Comparison of ENCODE assay signal across 8 mouse cellular contexts in genomic region chr11:11808820-11809403, GRCm38 (mm10). TPM values are rescaled to one million over a fixed set of nuclear protein-coding genes. Genes with fewer than 3 reads are reported as not detected.
DNase-seq lines count a peak whose midpoint lies in the region; ATAC-seq and TF ChIP-seq lines count a peak whose summit lies in the region.

Gene Fignl1 (minus strand): TSS chr11:11808962.

- DNase-seq in ES-E14 (ENCODE audit: low read depth, low spot score): peak; percentile 92
- DNase-seq in cerebellum, adult 11 months: peak; percentile 97
- DNase-seq in forebrain, embryonic 14.5 days (ENCODE audit: low spot score): peak; percentile 98
- peak; percentile 98 to 99 for DNase-seq in heart, postnatal 14 days
- peak; percentile 92 for DNase-seq in layer of hippocampus, adult 11-12 months (ENCODE audit: low spot score)
- DNase-seq in liver, postnatal 0 days: peak; percentile 99
- DNase-seq in telencephalon, adult 2 months (ENCODE audit: low read depth, low spot score): peak; percentile 71

- H3K9me3 ChIP-seq in ES-E14 (ENCODE audit: control insufficient read depth, insufficient read depth, low read depth, low read length): no peaks in the 10 kb centered on the region
- H3K9me3 ChIP-seq in forebrain, embryonic 14.5 days (replicated peaks; ENCODE audit: control insufficient read depth, low read length): no peaks in the 10 kb centered on the region
- H3K9me3 ChIP-seq in liver, postnatal 0 days (ENCODE audit: low read length): no peaks in the 10 kb centered on the region
- no peaks in the 10 kb centered on the region for H3K9me3 ChIP-seq in neural tube, embryonic 13.5 days

- peak; percentile 38 for TF ChIP-seq CTCF in liver, postnatal 0 days (IDR thresholded peaks at IDR 0.05; ENCODE audit: low read depth)

- WGBS in forebrain, embryonic 14.5 days: under 1% methylated on average over 53 of the region's 53 CpGs
- under 1% methylated on average over 53 of the region's 53 CpGs for WGBS in liver, postnatal 0 days (ENCODE audit: insufficient replicate concordance)
- WGBS in neural tube, embryonic 13.5 days: under 1% methylated on average over 53 of the region's 53 CpGs

- peak within 1 kb of the TSS; percentile 99 for H3K9ac ChIP-seq in ES-E14 (ENCODE audit: insufficient read depth, low read depth, low read length, poor library complexity, severe bottlenecking)
- H3K9ac ChIP-seq in forebrain, embryonic 14.5 days (ENCODE audit: low read length): peak within 1 kb of the TSS; percentile 83
- peak within 1 kb of the TSS; percentile 90 for H3K9ac ChIP-seq in liver, postnatal 0 days (replicated peaks)
- peak within 1 kb of the TSS; percentile 82 for H3K9ac ChIP-seq in neural tube, embryonic 13.5 days

- peak; percentile 95 for ATAC-seq in forebrain, embryonic 14.5 days
- peak; percentile 98 for ATAC-seq in liver, postnatal 0 days
- ATAC-seq in neural tube, embryonic 13.5 days (ENCODE audit: low read depth): peak; percentile 97

- H3K4me2 ChIP-seq in forebrain, embryonic 14.5 days (ENCODE audit: low read length): peak within 1 kb of the TSS; percentile 74
- peak within 1 kb of the TSS; percentile 89 for H3K4me2 ChIP-seq in liver, postnatal 0 days (ENCODE audit: low read depth, low read length)
- H3K4me2 ChIP-seq in neural tube, embryonic 13.5 days: peak within 1 kb of the TSS; percentile 70

- in situ Hi-C loops in ES-E14 (cut with MboI; ENCODE audit: low sequenced_read_pairs in 2 of 2, unreplicated experiment in 2 of 2): no loop called here

- H3K27me3 ChIP-seq in forebrain, embryonic 14.5 days (replicated peaks; ENCODE audit: control insufficient read depth, insufficient read depth, low read length): no peaks in the 10 kb centered on the region
- no peaks in the 10 kb centered on the region for H3K27me3 ChIP-seq in liver, postnatal 0 days (ENCODE audit: insufficient read depth, low read length)
- H3K27me3 ChIP-seq in neural tube, embryonic 13.5 days: no peaks in the 10 kb centered on the region

- no peak; the same call in 1 of the 2 replicates for TF ChIP-seq EP300 in liver, postnatal 0 days (IDR thresholded peaks at IDR 0.05; ENCODE audit: low read depth)

- peaks cover 9% of the 10 kb centered on the region for H3K36me3 ChIP-seq in ES-E14 (ENCODE audit: control insufficient read depth, insufficient read depth, low read length, poor library complexity, severe bottlenecking)
- 0 out of 2 replicates have a peak, but pooled peaks cover 2% of the 10 kb centered on the region for H3K36me3 ChIP-seq in forebrain, embryonic 14.5 days (ENCODE audit: control insufficient read depth, insufficient read depth, low read length)
- H3K36me3 ChIP-seq in liver, postnatal 0 days (replicated peaks; ENCODE audit: insufficient read depth, low read length): peaks cover 17% of the 10 kb centered on the region
- H3K36me3 ChIP-seq in neural tube, embryonic 13.5 days: no peaks in the 10 kb centered on the region

- intact Hi-C loops in heart, postnatal 14 days (cut with DNase I): no loop called here

- peak within 1 kb of the TSS; percentile 99 for H3K27ac ChIP-seq in ES-E14 (ENCODE audit: insufficient read depth, low read depth, low read length, poor library complexity, severe bottlenecking)
- peak within 1 kb of the TSS; percentile 95 for H3K27ac ChIP-seq in forebrain, embryonic 14.5 days (ENCODE audit: low read depth, low read length)
- H3K27ac ChIP-seq in liver, postnatal 0 days (ENCODE audit: low read depth): peak within 1 kb of the TSS; percentile 93
- peak within 1 kb of the TSS; percentile 94 for H3K27ac ChIP-seq in neural tube, embryonic 13.5 days (replicated peaks)

- peak within 1 kb of the TSS; percentile 72 to 90 for H3K4me3 ChIP-seq in ES-E14 (ENCODE audit: insufficient read depth in 1 of 2, low read depth in 1 of 2, low read length in 2 of 2, poor library complexity in 1 of 2, severe bottlenecking in 1 of 2)
- H3K4me3 ChIP-seq in forebrain, embryonic 14.5 days (ENCODE audit: low read depth, low read length): peak within 1 kb of the TSS; percentile 57
- peak within 1 kb of the TSS; percentile 96 for H3K4me3 ChIP-seq in liver, postnatal 0 days (ENCODE audit: low read depth, low read length)
- peak within 1 kb of the TSS; percentile 55 for H3K4me3 ChIP-seq in neural tube, embryonic 13.5 days

- H3K4me1 ChIP-seq in ES-E14 (ENCODE audit: control insufficient read depth in 2 of 2, insufficient read depth in 2 of 2, low read length in 2 of 2, poor library complexity in 1 of 2): peaks cover 4% of the 10 kb centered on the region in 2 experiments; a peak in 3 of 4 replicates
- peaks cover 7% of the 10 kb centered on the region; the same call in 1 of the 2 replicates for H3K4me1 ChIP-seq in forebrain, embryonic 14.5 days (ENCODE audit: control insufficient read depth, insufficient read depth, low read length)
- peaks cover 13% of the 10 kb centered on the region for H3K4me1 ChIP-seq in liver, postnatal 0 days (ENCODE audit: insufficient read depth)
- H3K4me1 ChIP-seq in neural tube, embryonic 13.5 days (replicated peaks): peaks cover 17% of the 10 kb centered on the region

TF ChIP-seq in ES-E14, 5 proteins besides CTCF, POLR2A, EP300 and RAD21:
- TF ChIP-seq HCFC1 (IDR thresholded peaks at IDR 0.05; ENCODE audit: borderline replicate concordance, insufficient read depth, low read length) (0 out of 2 replicates have a peak, but pooled peaks have one; percentile 62), CHD2 (IDR thresholded peaks at IDR 0.05; ENCODE audit: low read depth, low read length) (peak; percentile 80), MAFK (IDR thresholded peaks at IDR 0.05; ENCODE audit: insufficient read depth, low read depth, low read length) (no peak)

RNA-seq across cellular contexts. Expression of gene Fignl1, which starts in this region (rescaled TPM):
- 33.8 and 49.6 TPM in 2 replicates for total RNA-seq in ES-E14 (2012; rRNA removed)
- polyA plus RNA-seq in forebrain, embryonic 14.5 days (2014; fragmentation: Nextera tagmentation; extraction: Ambion mirVana): 38.2 and 40.2 TPM in 2 replicates
- total RNA-seq in heart, postnatal 14 days (2021): 1 to 10 TPM; 1.0 to 2.3 TPM
- polyA plus RNA-seq in liver, postnatal 0 days (2015; fragmentation: Nextera tagmentation; extraction: Ambion mirVana): 26.1 and 31.2 TPM in 2 replicates
- 13.5 and 15.5 TPM in 2 replicates for polyA plus RNA-seq in neural tube, embryonic 13.5 days (2015; fragmentation: Nextera tagmentation; extraction: Ambion mirVana)

Comparison
In these comparisons a context has a peak if more than half of its experiments do, and no peak if none do; other contexts are left out.
1. Peak in every context shown above with its lines: DNase-seq, ATAC-seq, H3K4me3 ChIP-seq and H3K27ac ChIP-seq.
2. RNA of gene Fignl1 (total RNA-seq): 33.8 to 49.6 TPM in ES-E14; 1.0 to 2.3 TPM in heart, postnatal 14 days; every median in the first group is over 10 times any median in the second.